Mouse (Mus musculus): ENCODE results near the gene Ovol3. TPM values are rescaled to one million over a fixed set of nuclear protein-coding genes. Genes with fewer than 3 reads are reported as not detected.

Ovol3 gene
- polyA plus RNA-seq, 1 experiment = not detected

- H3K4me3 ChIP-seq (ENCODE audit: insufficient read depth, poor library complexity, severe bottlenecking) = no peak overlapping the region
- H3ac ChIP-seq (ENCODE audit: control insufficient read depth, insufficient read length, low read depth) = no peak overlapping the region
- H3K79me2 ChIP-seq (ENCODE audit: control insufficient read depth, insufficient read depth) = no peaks in the 10 kb centered on the region
- H3K27me3 ChIP-seq (ENCODE audit: control insufficient read depth, insufficient read depth, insufficient read length) = no peaks in the 10 kb centered on the region
- peaks cover 15% of the 10 kb centered on the region for H3K36me3 ChIP-seq (ENCODE audit: control insufficient read depth, insufficient read depth)
- H3K79me3 ChIP-seq (ENCODE audit: low read depth) = no peaks in the 10 kb centered on the region
- TF ChIP-seq MYOG (IDR thresholded peaks at IDR 0.05; ENCODE audit: control insufficient read depth, extremely low read depth, insufficient read length) (no peak), CEBPB (IDR thresholded peaks at IDR 0.05; ENCODE audit: low read depth) (no peak), USF1 (IDR thresholded peaks at IDR 0.05; ENCODE audit: low read depth) (no peak), MYOD1 (IDR thresholded peaks at IDR 0.05; ENCODE audit: control insufficient read depth, insufficient read length, low read depth) (no peak), CTCF (IDR thresholded peaks at IDR 0.05; ENCODE audit: control insufficient read depth, insufficient read depth, insufficient read length) (no peak), MAX (IDR thresholded peaks at IDR 0.05) (no peak), FOSL1 (IDR thresholded peaks at IDR 0.05; ENCODE audit: insufficient read depth, low read length, poor library complexity, severe bottlenecking) (no peak)
Observed at GRCm38 (mm10) chr7:30222205-30222604, 13.3 kb downstream of the Ovol3 start.

GRCm38 (mm10) chr7:30221433-30221832, 14.1 kb downstream of the Ovol3 start:
- Histone ChIP-seq H3K79me2 (ENCODE audit: control insufficient read depth, insufficient read depth) (no peaks in the 10 kb centered on the region), H3K4me3 (ENCODE audit: insufficient read depth, poor library complexity, severe bottlenecking) (no peak overlapping the region), H3K36me3 (ENCODE audit: control insufficient read depth, insufficient read depth) (peaks cover 7% of the 10 kb centered on the region), H3K79me3 (ENCODE audit: low read depth) (no peaks in the 10 kb centered on the region), H3ac (ENCODE audit: control insufficient read depth, insufficient read length, low read depth) (no peak overlapping the region), H3K27me3 (ENCODE audit: control insufficient read depth, insufficient read depth, insufficient read length) (no peaks in the 10 kb centered on the region)
- TF ChIP-seq MAX (IDR thresholded peaks at IDR 0.05) = no peak
- no peak for TF ChIP-seq MYOD1 (IDR thresholded peaks at IDR 0.05; ENCODE audit: control insufficient read depth, insufficient read length, low read depth)

GRCm38 (mm10) chr7:30220008-30220356, 15.5 kb downstream of the Ovol3 start:
- peaks cover 5% of the 10 kb centered on the region for H3K36me3 ChIP-seq (ENCODE audit: control insufficient read depth, insufficient read depth)

GRCm38 (mm10) chr7:30219293-30220007, 16.1 kb downstream of the Ovol3 start:
- H3K27me3 ChIP-seq (ENCODE audit: control insufficient read depth, insufficient read depth, insufficient read length) = no peaks in the 10 kb centered on the region
- H3K36me3 ChIP-seq (ENCODE audit: control insufficient read depth, insufficient read depth) = peaks cover 5% of the 10 kb centered on the region
- TF ChIP-seq MAX (IDR thresholded peaks at IDR 0.05) (no peak), USF1 (IDR thresholded peaks at IDR 0.05; ENCODE audit: low read depth) (no peak), CTCF (IDR thresholded peaks at IDR 0.05; ENCODE audit: control insufficient read depth, insufficient read depth, insufficient read length) (no peak), MYOG (IDR thresholded peaks at IDR 0.05; ENCODE audit: control insufficient read depth, extremely low read depth, insufficient read length) (no peak), FOSL1 (IDR thresholded peaks at IDR 0.05; ENCODE audit: insufficient read depth, low read length, poor library complexity, severe bottlenecking) (no peak), CEBPB (IDR thresholded peaks at IDR 0.05; ENCODE audit: low read depth) (no peak), MYOD1 (IDR thresholded peaks at IDR 0.05; ENCODE audit: control insufficient read depth, insufficient read length, low read depth) (no peak)
- H3K4me3 ChIP-seq (ENCODE audit: insufficient read depth, poor library complexity, severe bottlenecking) = no peak overlapping the region
- no peaks in the 10 kb centered on the region for H3K79me3 ChIP-seq (ENCODE audit: low read depth)
- H3K79me2 ChIP-seq (ENCODE audit: control insufficient read depth, insufficient read depth) = no peaks in the 10 kb centered on the region
- no peak overlapping the region for H3ac ChIP-seq (ENCODE audit: control insufficient read depth, insufficient read length, low read depth)

More at GRCm38 (mm10) chr7:30220008-30220356, 15.5 kb downstream of the Ovol3 start:
- TF ChIP-seq MYOD1 (IDR thresholded peaks at IDR 0.05; ENCODE audit: control insufficient read depth, insufficient read length, low read depth) = no peak
- TF ChIP-seq CEBPB (IDR thresholded peaks at IDR 0.05; ENCODE audit: low read depth) = no peak
- TF ChIP-seq MYOG (IDR thresholded peaks at IDR 0.05; ENCODE audit: control insufficient read depth, extremely low read depth, insufficient read length) = no peak
- no peak for TF ChIP-seq USF1 (IDR thresholded peaks at IDR 0.05; ENCODE audit: low read depth)
- no peak for TF ChIP-seq CTCF (IDR thresholded peaks at IDR 0.05; ENCODE audit: control insufficient read depth, insufficient read depth, insufficient read length)
- no peak for TF ChIP-seq FOSL1 (IDR thresholded peaks at IDR 0.05; ENCODE audit: insufficient read depth, low read length, poor library complexity, severe bottlenecking)
- TF ChIP-seq MAX (IDR thresholded peaks at IDR 0.05) = no peak
- Histone ChIP-seq H3K27me3 (ENCODE audit: control insufficient read depth, insufficient read depth, insufficient read length) (no peaks in the 10 kb centered on the region), H3ac (ENCODE audit: control insufficient read depth, insufficient read length, low read depth) (no peak overlapping the region), H3K79me3 (ENCODE audit: low read depth) (no peaks in the 10 kb centered on the region), H3K4me3 (ENCODE audit: insufficient read depth, poor library complexity, severe bottlenecking) (no peak overlapping the region), H3K79me2 (ENCODE audit: control insufficient read depth, insufficient read depth) (no peaks in the 10 kb centered on the region)

GRCm38 (mm10) chr7:30217277-30217676, 18.2 kb downstream of the Ovol3 start:
- no peak overlapping the region for H3K4me3 ChIP-seq (ENCODE audit: insufficient read depth, poor library complexity, severe bottlenecking)
- no peaks in the 10 kb centered on the region for H3K27me3 ChIP-seq (ENCODE audit: control insufficient read depth, insufficient read depth, insufficient read length)
- no peak for TF ChIP-seq MYOG (IDR thresholded peaks at IDR 0.05; ENCODE audit: control insufficient read depth, extremely low read depth, insufficient read length)
- TF ChIP-seq MYOD1 (IDR thresholded peaks at IDR 0.05; ENCODE audit: control insufficient read depth, insufficient read length, low read depth) = no peak
- H3K79me3 ChIP-seq (ENCODE audit: low read depth) = no peaks in the 10 kb centered on the region
- H3K36me3 ChIP-seq (ENCODE audit: control insufficient read depth, insufficient read depth) = no peaks in the 10 kb centered on the region
- H3ac ChIP-seq (ENCODE audit: control insufficient read depth, insufficient read length, low read depth) = no peak overlapping the region
- H3K79me2 ChIP-seq (ENCODE audit: control insufficient read depth, insufficient read depth) = no peaks in the 10 kb centered on the region

GRCm38 (mm10) chr7:30216723-30217151, 18.8 kb downstream of the Ovol3 start:
- no peaks in the 10 kb centered on the region for H3K79me2 ChIP-seq (ENCODE audit: control insufficient read depth, insufficient read depth)
- H3K4me3 ChIP-seq (ENCODE audit: insufficient read depth, poor library complexity, severe bottlenecking) = no peak overlapping the region
- H3ac ChIP-seq (ENCODE audit: control insufficient read depth, insufficient read length, low read depth) = no peak overlapping the region
- H3K27me3 ChIP-seq (ENCODE audit: control insufficient read depth, insufficient read depth, insufficient read length) = no peaks in the 10 kb centered on the region
- TF ChIP-seq CTCF (IDR thresholded peaks at IDR 0.05; ENCODE audit: control insufficient read depth, insufficient read depth, insufficient read length) (peak; percentile 93), CEBPB (IDR thresholded peaks at IDR 0.05; ENCODE audit: low read depth) (no peak)
- H3K79me3 ChIP-seq (ENCODE audit: low read depth) = no peaks in the 10 kb centered on the region
- H3K36me3 ChIP-seq (ENCODE audit: control insufficient read depth, insufficient read depth) = no peaks in the 10 kb centered on the region
